Mouse (Mus musculus) E14TG2a.4 (cell line): ENCODE data around the gene Apobr.

Source experiments
- CTCF ChIP-seq: conservative IDR thresholded peaks from 2 replicates; pipeline ENCODE4 v1.5.1; 2014; ENCODE audit warnings: low read length
- POU5F1 ChIP-seq: IDR thresholded peaks from 2 replicates; pipeline ENCODE4 v1.6.1; 2014; ENCODE audit warnings: low read length, borderline replicate concordance

DNA sequence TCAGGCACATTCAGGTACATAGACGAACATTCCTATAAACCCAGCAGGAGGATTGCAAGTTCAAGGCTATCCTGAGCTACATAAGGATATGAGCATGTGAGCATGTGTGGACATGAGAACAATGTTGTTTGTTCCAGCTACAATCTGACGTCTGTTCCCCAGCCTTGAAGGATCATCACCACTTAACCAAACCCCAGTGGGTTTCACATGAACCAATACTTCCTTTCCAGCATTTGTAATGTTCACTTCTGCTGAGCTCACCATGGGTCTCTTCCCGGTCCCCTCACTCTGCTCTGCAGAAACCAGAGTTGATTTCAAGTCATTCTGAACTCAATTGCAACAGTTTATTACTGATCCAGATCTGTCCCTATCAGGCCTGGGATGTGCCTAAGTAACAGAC lies 17.9 kb downstream of the Apobr start:
- TF ChIP-seq CTCF (no peak), POU5F1 (no peak)
